ENCODE assay signal across 18 mouse cellular contexts in genomic region chr8:124394951-124395350, GRCm38 (mm10). TPM values are rescaled to one million over a fixed set of nuclear protein-coding genes. Genes with fewer than 3 reads are reported as not detected.
"Had no signal": no experiment of that assay in that cellular context is flagged by ENCODE, and none has a peak within 500 bp of the region (broad histone marks: within the 10 kb centered on the region; RNA-seq: fewer than 3 reads in every experiment).

No protein-coding gene starts in this region.

- H3K27me3 ChIP-seq: limb, embryonic 12.5 days; liver, embryonic 13.5 days; midbrain, embryonic 12.5 days; neural tube, embryonic 13.5 days had no signal

- H3K4me3 ChIP-seq: limb, embryonic 12.5 days; liver, embryonic 13.5 days; midbrain, embryonic 12.5 days; neural tube, embryonic 13.5 days had no signal

- ATAC-seq: liver, postnatal 0 days; midbrain, embryonic 16.5 days had no signal

- H3K4me1 ChIP-seq: limb, embryonic 12.5 days; liver, embryonic 13.5 days had no signal

- H3K4me2 ChIP-seq: hindbrain, embryonic 14.5 days; limb, embryonic 12.5 days; liver, embryonic 13.5 days; midbrain, embryonic 12.5 days; neural tube, embryonic 13.5 days had no signal

- H3K36me3 ChIP-seq: limb, embryonic 12.5 days; liver, embryonic 13.5 days; midbrain, embryonic 12.5 days; neural tube, embryonic 13.5 days had no signal

- H3K9me3 ChIP-seq: limb, embryonic 12.5 days; liver, embryonic 13.5 days; midbrain, embryonic 12.5 days; neural tube, embryonic 13.5 days had no signal

- H3K9ac ChIP-seq: hindbrain, embryonic 14.5 days; limb, embryonic 12.5 days; liver, embryonic 13.5 days; liver, postnatal 0 days; midbrain, embryonic 12.5 days; neural tube, embryonic 13.5 days had no signal

- H3K27ac ChIP-seq: hindbrain, embryonic 14.5 days; limb, embryonic 12.5 days; liver, embryonic 13.5 days; midbrain, embryonic 12.5 days; neural tube, embryonic 13.5 days had no signal

- DNase-seq: kidney, adult 18-20 months; kidney, postnatal 10 days; kidney, postnatal 4 days; liver; liver, embryonic 13.5 days; liver, postnatal 0 days; lung, postnatal 36 days; retina, postnatal 1 day; right cerebral cortex, postnatal 4 days; spleen, adult 18-20 months; thymus, adult 18-20 months; thymus, postnatal 14 days had no signal

RNA-seq across cellular contexts. Expression of gene Pgbd5, which starts 44.5 kb away (rescaled TPM):
- total RNA-seq: megakaryocyte progenitor cell, adult 5-6 weeks had no signal
